Mouse (Mus musculus) heart, postnatal 0 days (tissue): ENCODE data around the gene Npas3. TPM values are rescaled to one million over a fixed set of nuclear protein-coding genes. Genes with fewer than 3 reads are reported as not detected.

Source experiments
- ATAC-seq: fragments of 200-750 bp; cut with Nextera tagmentation; 2 replicates; pipeline ENCODE4 v1.8.0; 2017; ENCODE audit warnings: low read depth, moderate number of reproducible peaks, moderate library complexity; ENCODE audit not compliant: insufficient read depth
- DNase-seq: peaks from one replicate; pipeline ENCODE4 v3.0.0-alpha.2; 2016; ENCODE audit warnings: low spot score
- H3K27ac ChIP-seq: fragments of 300-500 bp; sonication (generic); 2 replicates; pipeline ENCODE4 v1.5.1; 2014; ENCODE audit warnings: low read depth, mild to moderate bottlenecking
- H3K27me3 ChIP-seq: fragments of 300-500 bp; sonication (generic); 2 replicates; pipeline ENCODE4 v1.6.1; 2014; ENCODE audit warnings: low read length, mixed read lengths; ENCODE audit not compliant: control insufficient read depth, insufficient read depth
- H3K36me3 ChIP-seq: fragments of 300-500 bp; sonication (generic); replicated peaks from 2 replicates; pipeline ENCODE4 v1.6.1; 2014; ENCODE audit warnings: low read length, mixed read lengths; ENCODE audit not compliant: control insufficient read depth, insufficient read depth
- H3K4me1 ChIP-seq: fragments of 300-500 bp; sonication (generic); 2 replicates; pipeline ENCODE4 v1.6.1; 2014; ENCODE audit warnings: antibody characterized with exemption; ENCODE audit not compliant: control insufficient read depth, insufficient read depth
- H3K4me2 ChIP-seq: fragments of 300-500 bp; sonication (generic); 2 replicates; pipeline ENCODE4 v1.6.1; 2014; ENCODE audit warnings: low read depth, mild to moderate bottlenecking, low read length, moderate library complexity
- H3K4me3 ChIP-seq: fragments of 300-500 bp; sonication (generic); 2 replicates; pipeline ENCODE4 v1.5.1; 2014; ENCODE audit warnings: low read depth, low read length
- H3K9ac ChIP-seq: fragments of 300-500 bp; sonication (generic); replicated peaks from 2 replicates; pipeline ENCODE4 v1.6.1; 2014; ENCODE audit warnings: low read depth, low read length, mixed read lengths
- H3K9me3 ChIP-seq: fragments of 300-500 bp; sonication (generic); replicated peaks from 2 replicates; pipeline ENCODE4 v1.6.1; 2016; ENCODE audit warnings: low read length; ENCODE audit not compliant: control insufficient read depth
- CTCF ChIP-seq: IDR thresholded peaks from 2 replicates; pipeline ENCODE4 v1.5.1; 2016; ENCODE audit warnings: antibody characterized with exemption, control low read depth, low read depth
- EP300 ChIP-seq: IDR thresholded peaks from 2 replicates; pipeline ENCODE4 v1.6.1; 2016; ENCODE audit warnings: antibody characterized with exemption, low read depth
- WGBS: fragments of 180-500 bp; shearing (Covaris S2); extraction: QIAGEN DNeasy Blood & Tissue Kit; methylation state at CpG from one replicate; pipeline ENCODE4 v1.1.7; 2014; 5-methylcytosine and 5-hydroxymethylcytosine counted together
- polyA plus RNA-seq: library from polyadenylated mRNA; unstranded; fragments of >200 nt; fragmentation: Nextera tagmentation; extraction: Ambion mirVana; gene quantifications from 2 replicates; pipeline ENCODE4 v1.2.1, GENCODE M21; 2015
- total RNA-seq: library from RNA; depleted of rRNA; stranded (reverse); fragments of >200 nt; gene quantifications from 2 replicates; pipeline ENCODE4 v1.2.3, GENCODE M21; 2014; ENCODE audit warnings: low replicate concordance

Npas3 gene
- total and polyA plus RNA-seq, 2 experiments from 2014 or later, result 0.50 to 0.61 TPM

DNA sequence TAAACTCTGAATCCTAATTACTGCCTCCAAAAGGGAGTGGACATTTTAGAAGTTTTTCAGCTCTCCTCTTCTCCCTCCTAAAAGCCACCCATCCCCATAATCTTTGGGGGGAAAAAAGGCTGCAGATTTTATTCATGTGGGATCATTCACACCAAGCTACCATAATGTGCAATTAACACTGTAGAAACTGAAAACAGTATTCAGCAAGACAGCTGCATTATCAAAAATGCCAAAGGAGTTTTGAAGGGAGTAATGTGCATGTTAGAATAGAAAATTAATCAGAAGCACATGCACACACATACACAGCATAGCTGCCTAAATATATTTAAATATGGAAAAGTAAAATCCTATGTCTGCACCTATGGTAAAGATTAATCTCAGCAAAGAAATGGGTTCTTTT is 390.1 kb downstream of the Npas3 start:
- Histone ChIP-seq H3K4me2 (no peak overlapping the region), H3K27ac (no peak overlapping the region), H3K4me3 (no peak overlapping the region), H3K9ac (no peak overlapping the region), H3K27me3 (no peaks in the 10 kb centered on the region), H3K36me3 (no peaks in the 10 kb centered on the region), H3K9me3 (no peaks in the 10 kb centered on the region), H3K4me1 (no peaks in the 10 kb centered on the region)
- no peak for DNase-seq
- no peak for ATAC-seq
- TF ChIP-seq CTCF, result no peak
- no peak for TF ChIP-seq EP300

DNA sequence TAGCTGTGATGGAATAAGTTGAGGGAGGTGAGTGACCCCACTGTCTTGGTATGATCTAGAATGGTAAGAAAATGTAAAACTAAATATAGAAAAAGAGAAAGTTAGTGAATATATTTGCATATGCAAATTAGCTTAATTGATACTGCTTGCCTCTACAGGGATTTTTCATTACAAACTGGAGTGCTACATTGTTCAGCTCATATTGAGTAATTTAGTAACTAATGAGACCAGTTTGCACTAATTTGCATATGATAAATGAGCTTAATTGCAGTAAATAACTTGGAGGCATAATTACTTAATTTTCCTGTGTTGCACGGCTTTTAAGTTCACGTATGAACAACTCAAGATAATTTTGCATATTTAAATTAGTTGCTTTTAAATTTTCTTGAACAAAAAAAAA is 398.8 kb downstream of the Npas3 start:
- no peaks in the 10 kb centered on the region for H3K4me1 ChIP-seq
- H3K36me3 ChIP-seq, result no peaks in the 10 kb centered on the region
- DNase-seq, result no peak
- H3K4me2 ChIP-seq, result no peak overlapping the region
- 88% methylated on average over 2 of the region's 2 CpGs for WGBS
- no peak overlapping the region for H3K4me3 ChIP-seq
- no peak for TF ChIP-seq EP300
- TF ChIP-seq CTCF, result no peak
- H3K9me3 ChIP-seq, result no peaks in the 10 kb centered on the region
- no peak overlapping the region for H3K27ac ChIP-seq
- ATAC-seq, result no peak
- H3K27me3 ChIP-seq, result no peaks in the 10 kb centered on the region
- H3K9ac ChIP-seq, result no peak overlapping the region

DNA sequence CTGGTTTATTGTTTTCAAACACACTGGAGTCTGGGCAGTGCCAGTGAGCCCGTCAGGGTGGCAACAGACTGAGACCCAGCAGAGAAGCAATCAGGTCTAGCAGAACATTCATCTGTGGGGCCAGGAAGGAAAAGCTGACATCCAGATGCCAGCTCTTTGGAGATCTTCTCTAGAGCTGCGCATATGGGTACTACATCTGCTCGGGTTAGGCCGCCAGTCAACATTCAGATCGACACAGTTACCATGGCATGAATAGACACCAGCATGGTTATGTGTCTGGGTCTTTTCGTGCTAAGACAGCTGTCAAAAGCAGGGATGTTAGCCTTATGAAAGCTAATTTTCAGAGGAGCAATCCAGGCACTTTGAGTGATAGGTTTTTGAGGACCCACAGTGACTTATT is 407.8 kb downstream of the Npas3 start:
- DNase-seq (no peak), ATAC-seq (no peak)
- H3K4me1 ChIP-seq, result no peaks in the 10 kb centered on the region
- 75% methylated on average over 6 of the region's 6 CpGs for WGBS
- no peaks in the 10 kb centered on the region for H3K27me3 ChIP-seq
- no peak overlapping the region for H3K9ac ChIP-seq
- no peak overlapping the region for H3K4me2 ChIP-seq
- no peaks in the 10 kb centered on the region for H3K9me3 ChIP-seq
- no peaks in the 10 kb centered on the region for H3K36me3 ChIP-seq
- TF ChIP-seq EP300 (no peak), CTCF (no peak)
- no peak overlapping the region for H3K4me3 ChIP-seq
- no peak overlapping the region for H3K27ac ChIP-seq

DNA sequence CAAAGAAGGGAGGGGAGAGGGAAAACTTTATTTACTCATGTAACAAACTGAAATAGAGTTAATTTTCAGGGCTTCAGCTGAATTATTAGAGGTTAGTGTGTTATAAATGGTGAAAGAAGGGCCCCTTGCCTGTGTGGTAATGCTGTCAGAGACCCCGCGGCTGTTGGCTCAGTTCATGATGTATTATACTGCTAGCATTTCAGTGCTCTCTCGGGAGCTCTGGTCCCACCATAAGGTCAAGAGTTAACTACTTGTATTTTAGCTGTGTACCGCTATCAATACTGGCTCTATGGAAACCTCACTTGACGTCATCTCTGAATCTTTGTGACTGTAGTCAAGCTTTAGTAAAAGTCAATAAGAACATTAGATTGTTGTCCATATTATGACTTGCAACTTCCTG is 415.6 kb downstream of the Npas3 start:
- DNase-seq, result no peak

DNA sequence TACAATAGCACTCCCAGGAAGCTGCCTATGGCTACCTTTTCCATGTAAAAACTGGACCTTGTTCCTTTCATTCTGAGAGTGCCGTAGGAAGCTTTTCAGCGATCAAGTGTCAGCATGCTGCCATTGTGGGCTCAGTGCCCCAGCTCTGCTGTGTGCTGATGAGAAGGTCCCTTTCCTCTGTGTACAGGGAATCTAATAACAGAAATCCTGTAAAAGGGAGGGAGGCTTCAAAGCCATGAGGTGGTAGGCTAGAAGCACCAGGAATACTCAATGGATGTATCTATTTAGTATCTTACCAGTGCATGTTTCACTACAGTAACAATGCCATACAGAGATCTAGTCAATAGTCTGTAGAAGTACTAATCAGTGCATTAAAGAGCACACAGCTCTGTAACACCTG is 423.4 kb downstream of the Npas3 start:
- no peak overlapping the region for H3K4me3 ChIP-seq
- DNase-seq, result no peak
- no peaks in the 10 kb centered on the region for H3K9me3 ChIP-seq
- ATAC-seq, result no peak
- no peaks in the 10 kb centered on the region for H3K27me3 ChIP-seq
- no peak overlapping the region for H3K4me2 ChIP-seq
- no peak overlapping the region for H3K27ac ChIP-seq
- WGBS, result 92% methylated on average over 2 of the region's 2 CpGs
- no peak overlapping the region for H3K9ac ChIP-seq
- no peaks in the 10 kb centered on the region for H3K36me3 ChIP-seq
- H3K4me1 ChIP-seq, result no peaks in the 10 kb centered on the region
- TF ChIP-seq CTCF (no peak), EP300 (no peak)

More for the DNA sequence above, 415.6 kb downstream of the Npas3 start:
- ATAC-seq, result no peak
- Histone ChIP-seq H3K27me3 (no peaks in the 10 kb centered on the region), H3K4me1 (no peaks in the 10 kb centered on the region), H3K36me3 (no peaks in the 10 kb centered on the region), H3K9ac (no peak overlapping the region), H3K9me3 (no peaks in the 10 kb centered on the region), H3K27ac (no peak overlapping the region), H3K4me3 (no peak overlapping the region), H3K4me2 (no peak overlapping the region)
- WGBS, result 62% methylated on average over 5 of the region's 5 CpGs
- TF ChIP-seq CTCF (no peak), EP300 (no peak)

DNA sequence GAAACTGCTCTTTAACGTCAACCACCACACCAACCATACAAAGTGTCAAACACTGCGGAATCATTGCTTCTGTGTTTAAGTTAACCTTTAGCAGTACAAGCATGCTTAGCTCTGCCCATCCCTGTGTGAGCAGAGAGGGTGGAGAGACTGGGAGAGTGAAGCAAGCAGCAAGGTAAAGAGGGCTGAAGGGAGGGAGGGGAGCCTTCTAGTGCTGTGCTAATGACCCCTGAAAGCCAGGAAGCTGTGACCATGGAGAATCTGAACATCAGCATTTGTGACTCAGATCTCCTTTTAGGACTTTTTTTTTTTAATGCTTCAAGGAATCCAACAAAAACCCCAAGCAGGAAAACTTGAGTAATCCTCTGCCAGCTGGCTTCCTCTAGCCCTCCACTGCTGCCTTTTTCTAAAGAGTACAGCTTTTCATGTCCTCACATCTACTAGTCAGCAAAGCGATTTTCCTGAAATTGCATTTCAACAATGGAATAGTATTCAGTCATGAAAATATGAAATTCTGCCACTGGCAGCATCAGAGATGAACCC is 428.7 kb downstream of the Npas3 start:
- TF ChIP-seq EP300 (no peak), CTCF (no peak)
- no peak for ATAC-seq
- Histone ChIP-seq H3K36me3 (no peaks in the 10 kb centered on the region), H3K4me3 (no peak overlapping the region), H3K4me1 (no peaks in the 10 kb centered on the region), H3K9ac (no peak overlapping the region), H3K4me2 (no peak overlapping the region), H3K9me3 (no peaks in the 10 kb centered on the region), H3K27ac (no peak overlapping the region), H3K27me3 (no peaks in the 10 kb centered on the region)
- DNase-seq, result no peak
- WGBS, result 67% methylated on average over 3 of the region's 3 CpGs
